Mouse (Mus musculus) frontal cortex, adult 2 months (tissue): Measurements from ENCODE around the gene Dnmt3a. TPM values are rescaled to one million over a fixed set of nuclear protein-coding genes. Genes with fewer than 3 reads are reported as not detected.
A peak's percentile ranks its signal among the peaks of the same experiment; 100 is the strongest.

Source experiments
- DNase-seq, 2 experiments: peaks; one replicate each; pipeline ENCODE4 v3.0.0; 2022; ENCODE audit warnings: low spot score in 1 of 2; ENCODE audit errors: extremely low spot score in 1 of 2
- polyA plus RNA-seq: library from polyadenylated mRNA; depleted of rRNA; stranded (reverse); fragments of >200 nt; gene quantifications from 2 replicates; pipeline ENCODE4 v1.2.3, GENCODE M21; 2012

Dnmt3a gene
- polyA plus RNA-seq, 1 experiment = 44.7 TPM

- peak in 1 of 2 experiments; percentile 87 for DNase-seq
These were observed 11.2 kb downstream of the Dnmt3a start for GRCm38 (mm10) chr12:3817033-3817432.

DNA sequence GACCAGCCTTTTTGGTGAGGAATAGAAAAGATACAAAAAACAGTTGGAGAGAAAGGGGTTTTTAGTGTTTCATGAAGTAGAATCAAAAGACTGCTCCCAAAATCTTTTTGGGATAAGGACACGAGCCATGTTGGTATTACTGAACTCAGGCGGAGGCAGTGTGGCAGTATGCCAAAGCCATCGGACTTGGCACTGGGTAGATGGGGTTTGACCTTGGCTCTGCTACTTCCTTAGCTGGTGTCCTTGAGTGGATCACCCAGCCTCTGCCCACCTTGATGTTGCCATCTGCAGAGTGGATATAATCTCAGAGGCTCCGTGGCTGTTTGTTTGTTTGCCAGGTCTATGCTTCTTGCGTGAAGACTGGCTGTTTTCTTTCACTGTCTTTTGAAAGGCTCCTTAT, 11.8 kb downstream of the Dnmt3a start:
- no peak for DNase-seq

DNA sequence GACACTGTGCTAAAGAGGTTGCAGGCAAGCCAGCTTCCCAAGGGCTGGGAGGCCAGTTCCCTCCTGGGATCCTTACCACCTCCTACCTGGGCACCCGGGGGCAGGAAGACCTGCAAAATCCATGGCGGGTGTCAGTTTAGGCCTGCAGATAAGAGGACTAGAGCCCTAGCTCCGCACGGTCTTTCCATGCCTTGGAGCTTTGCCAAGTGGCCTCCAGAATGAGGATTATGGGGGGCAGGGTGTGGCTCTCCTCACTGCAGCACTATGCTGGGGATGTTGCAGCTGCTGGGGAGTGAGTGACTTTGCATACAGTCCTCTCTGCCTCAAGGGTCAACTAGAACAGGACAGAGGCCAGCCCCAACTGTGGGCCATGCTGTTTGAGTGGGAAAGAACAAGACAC, 14.1 kb downstream of the Dnmt3a start:
- no peak for DNase-seq

GRCm38 (mm10) chr12:3823408-3823807, 17.6 kb downstream of the Dnmt3a start:
- DNase-seq = peak; percentile 66 to 79

GRCm38 (mm10) chr12:3824906-3825713, 19.3 kb downstream of the Dnmt3a start:
- no peak for DNase-seq

GRCm38 (mm10) chr12:3825714-3826080, 19.9 kb downstream of the Dnmt3a start:
- DNase-seq = no peak

DNA sequence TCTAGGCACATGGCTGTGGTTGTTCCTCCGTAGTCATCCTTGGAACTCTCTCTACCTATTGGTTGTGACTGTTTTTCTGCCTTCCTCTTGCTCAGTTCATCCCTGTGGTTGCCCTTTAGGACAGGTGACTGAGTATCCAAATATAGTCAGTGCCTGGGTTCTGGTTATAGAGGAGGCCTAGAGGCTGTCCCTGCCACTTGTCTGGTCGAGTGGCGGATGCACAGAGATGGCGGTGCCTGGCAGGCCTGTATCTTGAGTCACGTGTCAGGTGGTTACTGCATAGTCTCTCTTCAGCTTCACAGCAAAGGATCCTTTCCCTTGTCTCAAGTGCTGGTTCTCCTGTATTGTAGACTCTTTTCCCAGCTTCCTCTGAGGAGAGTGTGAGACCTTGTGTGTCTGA, 22.0 kb downstream of the Dnmt3a start:
- no peak for DNase-seq

- no peak for DNase-seq
These were observed 27.4 kb downstream of the Dnmt3a start for GRCm38 (mm10) chr12:3833059-3833760.

DNA sequence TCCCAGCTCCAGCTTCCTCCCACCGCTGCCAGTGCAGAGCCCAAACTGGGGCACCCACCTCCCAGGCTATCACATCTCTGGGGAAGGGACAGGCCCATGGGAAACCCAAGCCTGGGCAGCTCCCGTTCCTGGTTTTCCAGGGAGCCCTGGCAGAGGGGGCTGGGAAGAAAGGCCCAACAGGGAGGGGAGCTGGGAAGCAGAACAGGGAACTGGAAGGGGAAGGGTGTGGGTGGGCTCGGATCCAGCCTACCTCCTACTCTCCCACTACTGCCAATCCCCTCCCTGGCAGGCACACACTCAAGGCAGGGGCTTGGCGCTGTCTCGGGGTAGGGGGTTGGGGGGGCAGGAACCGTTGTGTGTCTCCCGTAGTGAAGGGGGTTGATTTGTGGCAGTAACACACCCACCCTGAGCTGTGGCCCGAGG, 28.1 kb downstream of the Dnmt3a start:
- peak in 1 of 2 experiments; percentile 79 for DNase-seq

- DNase-seq = no peak
These were observed 28.8 kb downstream of the Dnmt3a start for GRCm38 (mm10) chr12:3834373-3835314.

DNA sequence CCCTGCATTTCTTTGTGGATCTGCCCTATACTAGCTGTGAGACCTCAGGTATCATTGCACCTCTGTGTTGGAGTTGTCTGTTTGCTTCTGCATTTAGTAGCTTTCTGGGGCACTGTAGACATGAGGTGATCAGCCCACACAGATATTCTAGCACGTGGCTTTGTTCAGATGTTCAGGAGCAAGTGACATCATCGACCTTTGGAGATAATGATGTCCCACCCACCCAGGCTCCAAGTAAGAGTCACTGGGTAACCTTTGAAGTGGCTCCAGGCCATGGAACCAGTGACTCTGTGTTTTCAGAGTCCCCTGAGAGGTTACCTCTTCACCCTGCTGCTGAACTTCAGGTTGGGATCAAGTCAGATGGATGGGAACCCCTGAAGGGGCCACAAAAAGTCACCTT, 29.8 kb downstream of the Dnmt3a start:
- DNase-seq = no peak

- DNase-seq = no peak
These were observed 31.4 kb downstream of the Dnmt3a start for GRCm38 (mm10) chr12:3837081-3837832.

DNA sequence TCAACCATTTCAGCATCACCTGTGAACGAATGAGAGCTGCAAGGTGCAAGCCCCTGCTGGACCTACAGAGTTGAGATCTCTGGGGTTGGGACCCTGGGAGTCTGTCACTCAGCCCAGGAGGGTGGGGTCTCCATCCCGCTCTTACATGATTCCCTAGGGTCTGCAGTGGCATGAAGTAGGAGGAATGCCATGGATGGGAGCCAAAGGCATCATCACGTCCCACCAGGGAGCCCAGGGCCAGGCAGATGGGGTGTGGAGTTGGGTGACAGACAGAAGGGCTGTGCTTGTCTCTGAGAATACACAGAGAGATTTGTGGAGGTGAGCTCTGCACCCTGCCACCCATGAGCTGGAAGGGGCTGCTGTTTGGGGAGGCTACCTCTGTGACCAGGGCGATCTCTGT, 32.2 kb downstream of the Dnmt3a start:
- no peak for DNase-seq

GRCm38 (mm10) chr12:3839662-3840061, 33.9 kb downstream of the Dnmt3a start:
- no peak for DNase-seq

GRCm38 (mm10) chr12:3841121-3841520, 35.3 kb downstream of the Dnmt3a start:
- no peak for DNase-seq

DNA sequence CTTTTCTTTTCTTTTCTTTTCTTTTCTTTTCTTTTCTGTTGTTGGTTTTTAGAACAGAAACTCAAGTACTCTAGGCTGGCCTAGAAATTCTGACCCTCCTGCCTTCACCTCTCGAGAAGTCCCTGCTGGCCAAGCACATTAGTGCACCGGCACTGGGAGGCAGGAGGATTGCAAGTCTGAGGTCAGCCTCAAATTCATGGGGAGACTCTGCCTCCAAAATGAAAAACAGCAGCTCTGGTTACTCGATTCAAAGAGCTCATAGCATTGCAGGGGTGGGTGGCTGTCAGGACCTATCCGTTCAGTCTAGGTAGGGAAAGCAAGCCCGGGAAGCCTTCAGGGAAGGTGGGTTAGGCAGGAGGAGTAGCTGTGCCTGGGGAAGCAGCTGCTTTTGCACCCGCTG, 37.0 kb downstream of the Dnmt3a start:
- no peak for DNase-seq

GRCm38 (mm10) chr12:3843371-3843861, 37.6 kb downstream of the Dnmt3a start:
- no peak for DNase-seq

- DNase-seq = no peak
These were observed 38.1 kb downstream of the Dnmt3a start for GRCm38 (mm10) chr12:3843918-3844317.

DNA sequence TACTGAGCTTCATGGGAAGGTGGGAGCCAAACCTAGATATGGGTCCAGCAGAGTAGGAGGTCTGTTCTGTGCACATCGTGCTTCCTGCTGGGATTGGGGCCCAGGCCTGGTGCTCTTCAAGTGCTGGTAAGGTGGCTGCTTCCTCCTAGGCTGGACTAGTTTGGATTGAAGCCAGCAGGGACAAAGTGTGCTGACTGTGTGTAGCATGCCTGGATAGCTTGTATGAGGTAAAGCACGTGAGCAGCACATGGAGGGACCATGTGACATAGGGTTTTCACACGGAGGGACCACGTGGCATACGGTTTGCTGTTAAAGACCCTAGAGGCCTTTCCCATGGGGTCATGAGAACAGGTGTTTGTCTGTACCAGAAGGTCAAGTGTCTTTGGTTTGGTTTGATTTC, 38.5 kb downstream of the Dnmt3a start:
- no peak for DNase-seq

- DNase-seq = no peak
These were observed 43.7 kb downstream of the Dnmt3a start for GRCm38 (mm10) chr12:3849481-3849880.
